Mouse (Mus musculus): ENCODE results near the gene Zfp334. TPM values are rescaled to one million over a fixed set of nuclear protein-coding genes. Genes with fewer than 3 reads are reported as not detected.

Gene Zfp334
- polyA plus RNA-seq (2015; fragmentation: Nextera tagmentation; extraction: Ambion mirVana) = 5.9 and 6.6 TPM in 2 replicates

GRCm38 (mm10) chr2:165387844-165388495 lies at the start of gene Zfp334:
Zfp334 (minus strand) TSS chr2:165388259.
- H3K36me3 ChIP-seq (ENCODE audit: control insufficient read depth, insufficient read depth, low read length) = peaks cover 13% of the 10 kb centered on the region
- no peaks in the 10 kb centered on the region for H3K9me3 ChIP-seq (ENCODE audit: control insufficient read depth, low read length)
- peak within 1 kb of the TSS; percentile 83 for H3K27ac ChIP-seq (ENCODE audit: low read length)
- peak within 1 kb of the TSS; percentile 84 for H3K4me3 ChIP-seq (ENCODE audit: low read length)
- H3K9ac ChIP-seq (ENCODE audit: low read length) = peak within 1 kb of the TSS; percentile 96
- no peaks in the 10 kb centered on the region for H3K27me3 ChIP-seq (ENCODE audit: control insufficient read depth, insufficient read depth, low read depth, low read length)
- peak within 1 kb of the TSS; percentile 79 for H3K4me2 ChIP-seq (ENCODE audit: low read depth, low read length)
- H3K4me1 ChIP-seq (replicated peaks; ENCODE audit: control insufficient read depth, insufficient read depth, low read length) = peaks cover 4% of the 10 kb centered on the region
- under 1% methylated on average over 36 of the region's 40 CpGs for WGBS
- peak; percentile 96 for ATAC-seq (ENCODE audit: low read depth)

- 20% methylated on average over 7 of the region's 7 CpGs for WGBS
- Histone ChIP-seq H3K27ac (ENCODE audit: low read length) (no peak overlapping the region), H3K36me3 (ENCODE audit: control insufficient read depth, insufficient read depth, low read length) (no peaks in the 10 kb centered on the region), H3K27me3 (ENCODE audit: control insufficient read depth, insufficient read depth, low read depth, low read length) (no peaks in the 10 kb centered on the region), H3K4me1 (replicated peaks; ENCODE audit: control insufficient read depth, insufficient read depth, low read length) (no peaks in the 10 kb centered on the region), H3K9ac (ENCODE audit: low read length) (no peak overlapping the region), H3K4me2 (ENCODE audit: low read depth, low read length) (no peak overlapping the region), H3K9me3 (ENCODE audit: control insufficient read depth, low read length) (no peaks in the 10 kb centered on the region), H3K4me3 (ENCODE audit: low read length) (no peak overlapping the region)
- peak; percentile 75 for ATAC-seq (ENCODE audit: low read depth)
Measured at GRCm38 (mm10) chr2:165428694-165429093, 40.6 kb upstream of the Zfp334 start.

- 69% methylated on average over 2 of the region's 2 CpGs for WGBS
- no peaks in the 10 kb centered on the region; the same call in 1 of the 2 replicates for H3K4me1 ChIP-seq (replicated peaks; ENCODE audit: control insufficient read depth, insufficient read depth, low read length)
Measured at GRCm38 (mm10) chr2:165420195-165420594, 32.1 kb upstream of the Zfp334 start.

DNA sequence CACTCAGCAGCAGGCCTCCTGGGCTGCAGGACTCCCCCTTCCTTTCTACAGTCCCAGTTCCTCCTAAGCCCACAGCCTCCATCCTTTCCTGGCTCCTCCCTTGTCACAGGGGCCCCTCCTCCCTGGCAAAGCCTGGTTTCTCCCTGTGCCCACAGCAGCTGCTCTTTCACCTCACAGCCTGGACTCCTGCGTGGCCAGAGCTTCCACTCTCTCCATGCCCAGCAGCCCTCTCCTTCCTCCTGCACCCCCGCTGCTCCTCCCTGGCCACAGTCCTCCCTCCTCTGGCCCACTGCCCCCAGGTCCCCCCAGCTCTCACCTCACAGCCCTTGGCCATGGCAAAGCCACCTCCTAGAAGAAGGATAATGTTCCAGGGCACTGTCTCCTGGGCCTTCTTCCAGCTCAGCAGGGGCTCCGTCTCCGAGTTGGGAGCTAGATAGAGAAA lies 31.6 kb upstream of the Zfp334 start:
- Histone ChIP-seq H3K4me1 (replicated peaks; ENCODE audit: control insufficient read depth, insufficient read depth, low read length) (no peaks in the 10 kb centered on the region; the same call in 1 of the 2 replicates), H3K4me3 (ENCODE audit: low read length) (no peak overlapping the region), H3K27me3 (ENCODE audit: control insufficient read depth, insufficient read depth, low read depth, low read length) (no peaks in the 10 kb centered on the region), H3K27ac (ENCODE audit: low read length) (no peak overlapping the region), H3K36me3 (ENCODE audit: control insufficient read depth, insufficient read depth, low read length) (no peaks in the 10 kb centered on the region), H3K4me2 (ENCODE audit: low read depth, low read length) (no peak overlapping the region), H3K9me3 (ENCODE audit: control insufficient read depth, low read length) (no peaks in the 10 kb centered on the region), H3K9ac (ENCODE audit: low read length) (no peak overlapping the region)
- 59% methylated on average over 4 of the region's 4 CpGs for WGBS
- ATAC-seq (ENCODE audit: low read depth) = no peak

More at GRCm38 (mm10) chr2:165420195-165420594, 32.1 kb upstream of the Zfp334 start:
- ATAC-seq (ENCODE audit: low read depth) = no peak
- H3K4me2 ChIP-seq (ENCODE audit: low read depth, low read length) = no peak overlapping the region
- H3K27ac ChIP-seq (ENCODE audit: low read length) = no peak overlapping the region
- H3K9me3 ChIP-seq (ENCODE audit: control insufficient read depth, low read length) = no peaks in the 10 kb centered on the region
- H3K4me3 ChIP-seq (ENCODE audit: low read length) = no peak overlapping the region
- H3K9ac ChIP-seq (ENCODE audit: low read length) = no peak overlapping the region
- H3K27me3 ChIP-seq (ENCODE audit: control insufficient read depth, insufficient read depth, low read depth, low read length) = no peaks in the 10 kb centered on the region
- no peaks in the 10 kb centered on the region for H3K36me3 ChIP-seq (ENCODE audit: control insufficient read depth, insufficient read depth, low read length)

DNA sequence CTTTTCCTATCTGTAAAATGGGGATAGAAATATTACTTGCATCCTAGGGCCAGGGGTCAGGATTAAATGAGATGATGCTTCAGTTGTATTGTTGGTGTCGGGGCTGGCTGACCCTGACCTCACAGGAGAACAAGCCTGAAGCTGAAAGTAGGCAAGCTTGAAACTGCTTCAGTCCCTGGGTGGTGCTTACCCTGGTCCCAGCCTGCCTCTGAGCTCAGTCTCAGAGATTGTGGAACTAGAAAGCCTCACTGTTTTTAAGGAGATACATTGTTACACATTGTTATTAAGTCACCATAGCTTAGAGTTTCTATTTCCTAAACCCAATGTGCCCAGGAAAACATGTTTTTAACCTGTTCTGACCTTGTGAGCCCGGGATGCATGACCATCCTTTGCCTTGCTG lies 30.5 kb upstream of the Zfp334 start:
- Histone ChIP-seq H3K4me3 (ENCODE audit: low read length) (no peak overlapping the region), H3K36me3 (ENCODE audit: control insufficient read depth, insufficient read depth, low read length) (no peaks in the 10 kb centered on the region), H3K27ac (ENCODE audit: low read length) (no peak overlapping the region), H3K9me3 (ENCODE audit: control insufficient read depth, low read length) (no peaks in the 10 kb centered on the region), H3K27me3 (ENCODE audit: control insufficient read depth, insufficient read depth, low read depth, low read length) (no peaks in the 10 kb centered on the region), H3K9ac (ENCODE audit: low read length) (no peak overlapping the region), H3K4me2 (ENCODE audit: low read depth, low read length) (no peak overlapping the region), H3K4me1 (replicated peaks; ENCODE audit: control insufficient read depth, insufficient read depth, low read length) (no peaks in the 10 kb centered on the region; the same call in 1 of the 2 replicates)
- ATAC-seq (ENCODE audit: low read depth) = no peak
- 76% methylated on average over 2 of the region's 2 CpGs for WGBS

DNA sequence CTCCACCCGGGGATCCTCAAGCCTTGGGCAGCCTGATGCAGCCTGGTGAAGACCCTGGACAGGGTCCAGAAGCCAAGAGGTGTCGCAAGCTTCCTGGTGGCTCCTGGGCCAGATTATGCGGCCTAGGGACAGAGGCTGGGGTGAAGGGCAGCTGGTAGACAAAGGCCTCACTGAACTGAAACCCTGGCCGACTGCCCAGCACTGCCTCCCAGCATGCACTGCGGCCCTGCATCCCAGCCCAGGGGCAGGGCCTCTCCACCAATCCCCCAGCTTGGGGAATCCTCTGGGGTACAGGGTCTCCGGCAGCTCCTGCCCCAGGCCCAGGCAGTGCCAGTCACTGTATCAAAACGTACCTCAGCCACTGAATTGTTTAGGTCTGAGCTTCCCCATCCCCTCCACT lies 29.2 kb upstream of the Zfp334 start:
- Histone ChIP-seq H3K4me1 (replicated peaks; ENCODE audit: control insufficient read depth, insufficient read depth, low read length) (no peaks in the 10 kb centered on the region; the same call in 1 of the 2 replicates), H3K27me3 (ENCODE audit: control insufficient read depth, insufficient read depth, low read depth, low read length) (no peaks in the 10 kb centered on the region), H3K27ac (ENCODE audit: low read length) (no peak overlapping the region), H3K36me3 (ENCODE audit: control insufficient read depth, insufficient read depth, low read length) (no peaks in the 10 kb centered on the region), H3K4me2 (ENCODE audit: low read depth, low read length) (no peak overlapping the region), H3K4me3 (ENCODE audit: low read length) (no peak overlapping the region), H3K9ac (ENCODE audit: low read length) (no peak overlapping the region), H3K9me3 (ENCODE audit: control insufficient read depth, low read length) (no peaks in the 10 kb centered on the region)
- 54% methylated on average over 7 of the region's 7 CpGs for WGBS
- ATAC-seq (ENCODE audit: low read depth) = peak; percentile 17; the same call in 1 of the 2 replicates

- no peaks in the 10 kb centered on the region for H3K36me3 ChIP-seq (ENCODE audit: control insufficient read depth, insufficient read depth, low read length)
- H3K9ac ChIP-seq (ENCODE audit: low read length) = no peak overlapping the region
- 59% methylated on average over 6 of the region's 6 CpGs for whole genome bisulfite sequencing
- no peak overlapping the region for H3K4me3 ChIP-seq (ENCODE audit: low read length)
- H3K27ac ChIP-seq (ENCODE audit: low read length) = no peak overlapping the region
- H3K4me2 ChIP-seq (ENCODE audit: low read depth, low read length) = no peak overlapping the region
- H3K9me3 ChIP-seq (ENCODE audit: control insufficient read depth, low read length) = no peaks in the 10 kb centered on the region
- H3K27me3 ChIP-seq (ENCODE audit: control insufficient read depth, insufficient read depth, low read depth, low read length) = no peaks in the 10 kb centered on the region
- no peak for ATAC-seq (ENCODE audit: low read depth)
- H3K4me1 ChIP-seq (replicated peaks; ENCODE audit: control insufficient read depth, insufficient read depth, low read length) = no peaks in the 10 kb centered on the region; the same call in 1 of the 2 replicates
Measured at GRCm38 (mm10) chr2:165415795-165416194, 27.7 kb upstream of the Zfp334 start.

GRCm38 (mm10) chr2:165415141-165415721 lies 27.2 kb upstream of the Zfp334 start:
- no peak overlapping the region for H3K4me2 ChIP-seq (ENCODE audit: low read depth, low read length)
- ATAC-seq (ENCODE audit: low read depth) = no peak
- H3K27me3 ChIP-seq (ENCODE audit: control insufficient read depth, insufficient read depth, low read depth, low read length) = no peaks in the 10 kb centered on the region
- H3K9me3 ChIP-seq (ENCODE audit: control insufficient read depth, low read length) = no peaks in the 10 kb centered on the region
- H3K4me3 ChIP-seq (ENCODE audit: low read length) = no peak overlapping the region
- no peak overlapping the region for H3K9ac ChIP-seq (ENCODE audit: low read length)
- H3K4me1 ChIP-seq (replicated peaks; ENCODE audit: control insufficient read depth, insufficient read depth, low read length) = no peaks in the 10 kb centered on the region; the same call in 1 of the 2 replicates
- H3K27ac ChIP-seq (ENCODE audit: low read length) = no peak overlapping the region
- no peaks in the 10 kb centered on the region for H3K36me3 ChIP-seq (ENCODE audit: control insufficient read depth, insufficient read depth, low read length)
- WGBS = 47% methylated on average over 11 of the region's 11 CpGs

DNA sequence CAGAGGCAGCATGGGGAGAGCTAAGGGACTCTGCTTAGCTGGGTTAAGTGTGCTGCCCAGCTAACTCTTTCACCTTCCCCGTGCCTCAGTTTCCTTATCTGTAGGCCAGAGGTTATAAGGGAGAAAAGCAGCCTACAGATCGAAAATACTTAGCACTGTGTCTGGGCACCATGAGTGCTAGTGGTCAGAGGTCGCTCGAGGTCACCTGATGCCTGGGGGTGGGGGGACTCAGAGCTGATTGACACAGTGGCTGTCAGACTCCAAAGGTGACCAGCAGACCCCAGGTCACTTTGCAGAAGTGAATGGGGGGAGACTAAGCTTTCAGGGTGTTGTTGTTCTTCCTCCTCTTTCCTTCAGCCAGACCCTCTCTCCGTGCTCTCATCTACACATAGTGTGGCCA lies 26.3 kb upstream of the Zfp334 start:
- H3K4me1 ChIP-seq (replicated peaks; ENCODE audit: control insufficient read depth, insufficient read depth, low read length) = no peaks in the 10 kb centered on the region; the same call in 1 of the 2 replicates
- no peaks in the 10 kb centered on the region for H3K9me3 ChIP-seq (ENCODE audit: control insufficient read depth, low read length)
- H3K27ac ChIP-seq (ENCODE audit: low read length) = no peak overlapping the region
- no peak overlapping the region for H3K4me3 ChIP-seq (ENCODE audit: low read length)
- 57% methylated on average over 5 of the region's 5 CpGs for WGBS
- H3K4me2 ChIP-seq (ENCODE audit: low read depth, low read length) = no peak overlapping the region
- H3K36me3 ChIP-seq (ENCODE audit: control insufficient read depth, insufficient read depth, low read length) = no peaks in the 10 kb centered on the region
- no peak for ATAC-seq (ENCODE audit: low read depth)
- H3K27me3 ChIP-seq (ENCODE audit: control insufficient read depth, insufficient read depth, low read depth, low read length) = no peaks in the 10 kb centered on the region
- no peak overlapping the region for H3K9ac ChIP-seq (ENCODE audit: low read length)

All from lung, embryonic 16.5 days (tissue).